Mouse (Mus musculus): ENCODE measurements around the gene Ccdc78.
A peak's percentile ranks its signal among the peaks of the same experiment; 100 is the strongest.
"Not testable (repeated sequence)": the region's sequence is repeated elsewhere in the genome, so short reads cannot be mapped to it uniquely, and the experiment has no call there.

Ccdc78 gene

GRCm38 (mm10) chr17:25783086-25783485 is 3.3 kb upstream of the Ccdc78 start:
- DNase-seq (ENCODE audit: low spot score), result no peak

- DNase-seq (ENCODE audit: low spot score), result no peak
These were observed 2.4 kb upstream of the Ccdc78 start for GRCm38 (mm10) chr17:25783861-25784574.

- peak; percentile 99 for DNase-seq (ENCODE audit: low spot score)
These were observed 1.1 kb upstream of the Ccdc78 start, which contains the start of gene Haghl for GRCm38 (mm10) chr17:25785281-25785745. TSS of gene Haghl (minus strand) at chr17:25785673.

GRCm38 (mm10) chr17:25786781-25787504 is 563 bp downstream of the Ccdc78 start:
- DNase-seq (ENCODE audit: low spot score), result no peak

- DNase-seq (ENCODE audit: low spot score), result peak; percentile 50
These were observed 5.0 kb downstream of the Ccdc78 start for GRCm38 (mm10) chr17:25791320-25791842.

- peak; percentile 86 for DNase-seq (ENCODE audit: low spot score)
These were observed 5.6 kb downstream of the Ccdc78 start for GRCm38 (mm10) chr17:25791843-25792527.

GRCm38 (mm10) chr17:25792615-25793014 is 6.2 kb downstream of the Ccdc78 start, which contains the start of gene Fam173a:
TSS of gene Fam173a (minus strand) at chr17:25792901.
- DNase-seq (ENCODE audit: low spot score), result peak; percentile 75

- DNase-seq (ENCODE audit: low spot score), result peak; percentile 55
These were observed 7.8 kb downstream of the Ccdc78 start for GRCm38 (mm10) chr17:25794197-25794596.

GRCm38 (mm10) chr17:25794998-25795397 is 8.6 kb downstream of the Ccdc78 start:
- no peak for DNase-seq (ENCODE audit: low spot score)

GRCm38 (mm10) chr17:25795609-25796092 is 9.3 kb downstream of the Ccdc78 start, which contains the start of gene AC134908.4:
TSS of gene AC134908.4 (minus strand) at chr17:25795659.
- DNase-seq (ENCODE audit: low spot score), result peak; percentile 96

- peak; percentile 49 for DNase-seq (ENCODE audit: low spot score)
These were observed 9.9 kb downstream of the Ccdc78 start for GRCm38 (mm10) chr17:25796211-25796771.

GRCm38 (mm10) chr17:25796951-25797369 is 10.6 kb downstream of the Ccdc78 start, which contains the start of gene Metrn:
TSS of gene Metrn (minus strand) at chr17:25797136.
- DNase-seq (ENCODE audit: low spot score), result peak; percentile 94

- DNase-seq (ENCODE audit: low spot score), result peak; percentile 86
These were observed 14.6 kb downstream of the Ccdc78 start for GRCm38 (mm10) chr17:25801029-25801428.

- DNase-seq (ENCODE audit: low spot score), result peak; percentile 90
These were observed 16.6 kb downstream of the Ccdc78 start for GRCm38 (mm10) chr17:25802825-25803517.

- no peak for DNase-seq (ENCODE audit: low spot score)
These were observed 20.1 kb downstream of the Ccdc78 start for GRCm38 (mm10) chr17:25806507-25806906.

GRCm38 (mm10) chr17:25807452-25807851 is 21.1 kb downstream of the Ccdc78 start:
- not testable (repeated sequence) for DNase-seq (ENCODE audit: low spot score)

GRCm38 (mm10) chr17:25808028-25808427 is 21.6 kb downstream of the Ccdc78 start:
- DNase-seq (ENCODE audit: low spot score), result no peak

- DNase-seq (ENCODE audit: low spot score), result peak; percentile 87
These were observed 22.6 kb downstream of the Ccdc78 start, which contains the start of gene Fbxl16 for GRCm38 (mm10) chr17:25808789-25809605. TSS of gene Fbxl16 (plus strand) at chr17:25809085.

- DNase-seq (ENCODE audit: low spot score), result no peak
These were observed 23.4 kb downstream of the Ccdc78 start for GRCm38 (mm10) chr17:25809606-25810340.

Measured in embryo, embryonic 10 days (tissue).